Mouse (Mus musculus) MEL (cell line): Measurements from ENCODE around the gene Abcc6. TPM values are rescaled to one million over a fixed set of nuclear protein-coding genes. Genes with fewer than 3 reads are reported as not detected.

Source experiments
- DNase-seq: peaks from one replicate; pipeline ENCODE4 v3.0.0; 2011; ENCODE audit warnings: low read depth, low spot score
- H3K27ac ChIP-seq: 2 replicates; pipeline ENCODE4 v1.5.1; 2012; ENCODE audit warnings: low read depth, mild to moderate bottlenecking, control low read depth, low read length, moderate library complexity; ENCODE audit not compliant: control insufficient read depth
- H3K27me3 ChIP-seq, 2 experiments: fragments of 150-350 bp in 1 of 2; sonication (generic) in 1 of 2; 2 replicates each; pipeline ENCODE4 v1.6.1; 2012; ENCODE audit warnings: low read length in 2 of 2, mild to moderate bottlenecking in 2 of 2, improper control_type of control experiment in 1 of 2, moderate library complexity in 1 of 2; ENCODE audit not compliant: insufficient read depth in 2 of 2, control insufficient read depth in 1 of 2
- H3K36me3 ChIP-seq, 2 experiments: 2 replicates each; pipeline ENCODE4 v1.6.1; 2012 to 2014; ENCODE audit warnings: low read length in 2 of 2, improper control_type of control experiment in 1 of 2, inconsistent platforms in 1 of 2, mild to moderate bottlenecking in 1 of 2; ENCODE audit not compliant: insufficient read depth in 2 of 2, control insufficient read depth in 1 of 2
- H3K4me1 ChIP-seq, 2 experiments: fragments of 150-350 bp in 1 of 2; sonication (generic) in 1 of 2; 2 replicates each; pipeline ENCODE4 v1.6.1; 2012; ENCODE audit warnings: low read length in 2 of 2, improper control_type of control experiment in 1 of 2, mild to moderate bottlenecking in 1 of 2; ENCODE audit not compliant: insufficient read depth in 2 of 2, control insufficient read depth in 1 of 2
- H3K4me3 ChIP-seq, 2 experiments: fragments of 150-350 bp in 1 of 2; sonication (generic) in 1 of 2; 2 replicates each; pipeline ENCODE4 v1.5.1; 2012; ENCODE audit warnings: low read depth in 2 of 2, low read length in 2 of 2, mild to moderate bottlenecking in 2 of 2, moderate library complexity in 2 of 2, control low read depth in 1 of 2, improper control_type of control experiment in 1 of 2; ENCODE audit not compliant: control insufficient read depth in 1 of 2, insufficient read depth in 1 of 2
- H3K79me2 ChIP-seq: 2 replicates; pipeline ENCODE4 v1.6.1; 2012; ENCODE audit warnings: mild to moderate bottlenecking, low read length, moderate library complexity; ENCODE audit not compliant: control insufficient read depth, poor library complexity, insufficient read depth
- H3K9ac ChIP-seq: 2 replicates; pipeline ENCODE4 v1.6.1; 2012; ENCODE audit warnings: low read depth, mild to moderate bottlenecking, control low read depth, low read length, moderate library complexity; ENCODE audit not compliant: control insufficient read depth, poor library complexity, severe bottlenecking
- H3K9me3 ChIP-seq: fragments of 150-350 bp; sonication (generic); replicated peaks from 2 replicates; pipeline ENCODE4 v1.6.1; 2012; ENCODE audit warnings: mild to moderate bottlenecking, low read length, improper control_type of control experiment, moderate library complexity; ENCODE audit not compliant: insufficient read depth
- BHLHE40 ChIP-seq: IDR thresholded peaks from 2 replicates; pipeline ENCODE4 v1.6.1; 2012; ENCODE audit warnings: low read depth, mild to moderate bottlenecking, inconsistent platforms, low read length, improper control_type of control experiment, borderline replicate concordance
- E2F4 ChIP-seq: IDR thresholded peaks from 2 replicates; pipeline ENCODE4 v1.6.1; 2011; ENCODE audit warnings: low read depth, low read length, improper control_type of control experiment, borderline replicate concordance
- ELF1 ChIP-seq: IDR thresholded peaks from 2 replicates; pipeline ENCODE4 v1.6.1; 2014; ENCODE audit warnings: low read depth, mild to moderate bottlenecking, inconsistent platforms, low read length, improper control_type of control experiment, moderate library complexity
- EP300 ChIP-seq, 2 experiments: IDR thresholded peaks; 2 replicates each; pipeline ENCODE4 v1.6.1; 2011; ENCODE audit warnings: improper control_type of control experiment in 2 of 2, low read length in 2 of 2, low read depth in 1 of 2, mild to moderate bottlenecking in 1 of 2
- GATA1 ChIP-seq: IDR thresholded peaks from 2 replicates; pipeline ENCODE4 v1.6.1; 2011; ENCODE audit warnings: low read depth, low read length, improper control_type of control experiment
- MAX ChIP-seq: IDR thresholded peaks from 2 replicates; pipeline ENCODE4 v1.6.1; 2011; ENCODE audit warnings: low read length, improper control_type of control experiment
- MAZ ChIP-seq: IDR thresholded peaks from 2 replicates; pipeline ENCODE4 v1.6.1; 2012; ENCODE audit warnings: low read depth, mild to moderate bottlenecking, inconsistent platforms, low read length, improper control_type of control experiment
- MXI1 ChIP-seq: IDR thresholded peaks from 2 replicates; pipeline ENCODE4 v1.6.1; 2011; ENCODE audit warnings: mild to moderate bottlenecking, low read depth, low read length, improper control_type of control experiment
- MYC ChIP-seq: IDR thresholded peaks from 2 replicates; pipeline ENCODE4 v1.6.1; 2011; ENCODE audit warnings: low read depth, mild to moderate bottlenecking, low read length, improper control_type of control experiment, moderate library complexity
- NELFE ChIP-seq: IDR thresholded peaks from 2 replicates; pipeline ENCODE4 v1.6.1; 2011; ENCODE audit warnings: low read depth, low read length, improper control_type of control experiment
- NRF1 ChIP-seq: IDR thresholded peaks from 2 replicates; pipeline ENCODE4 v1.6.1; 2014; ENCODE audit warnings: low read depth, mild to moderate bottlenecking, inconsistent platforms, low read length, improper control_type of control experiment, moderate library complexity; ENCODE audit not compliant: poor library complexity, insufficient read depth, severe bottlenecking
- POLR2A ChIP-seq, 2 experiments: IDR thresholded peaks; 2 replicates each; pipeline ENCODE4 v1.6.1; 2011 to 2012; ENCODE audit warnings: low read length in 2 of 2, mild to moderate bottlenecking in 2 of 2, control low read depth in 1 of 2, improper control_type of control experiment in 1 of 2, low read depth in 1 of 2, moderate library complexity in 1 of 2; ENCODE audit not compliant: control insufficient read depth in 1 of 2, insufficient read depth in 1 of 2, poor library complexity in 1 of 2
- RAD21 ChIP-seq: IDR thresholded peaks from 2 replicates; pipeline ENCODE4 v1.6.1; 2011; ENCODE audit warnings: mild to moderate bottlenecking, low read depth, low read length, improper control_type of control experiment
- RCOR1 ChIP-seq: IDR thresholded peaks from 2 replicates; pipeline ENCODE4 v1.6.1; 2012; ENCODE audit warnings: low read depth, mild to moderate bottlenecking, inconsistent platforms, low read length, improper control_type of control experiment
- TBP ChIP-seq: IDR thresholded peaks from 2 replicates; pipeline ENCODE4 v1.8.0; 2011; ENCODE audit warnings: low read depth, low read length, improper control_type of control experiment
- TCF12 ChIP-seq: IDR thresholded peaks from 2 replicates; pipeline ENCODE4 v1.6.1; 2014; ENCODE audit warnings: low read depth, mild to moderate bottlenecking, inconsistent platforms, low read length, improper control_type of control experiment, moderate library complexity
- USF2 ChIP-seq, 2 experiments: IDR thresholded peaks; 2 replicates each; pipeline ENCODE4 v1.6.1; 2011 to 2012; ENCODE audit warnings: improper control_type of control experiment in 2 of 2, low read length in 2 of 2, borderline replicate concordance in 1 of 2, inconsistent platforms in 1 of 2, low read depth in 1 of 2, mild to moderate bottlenecking in 1 of 2; ENCODE audit not compliant: insufficient read depth in 1 of 2
- ZC3H11A ChIP-seq: IDR thresholded peaks from 2 replicates; pipeline ENCODE4 v1.6.1; 2012; ENCODE audit warnings: low read depth, mild to moderate bottlenecking, inconsistent platforms, low read length, improper control_type of control experiment
- ZMIZ1 ChIP-seq: IDR thresholded peaks from 2 replicates; pipeline ENCODE4 v1.6.1; 2012; ENCODE audit warnings: low read depth, mild to moderate bottlenecking, inconsistent platforms, low read length, improper control_type of control experiment, moderate library complexity
- polyA plus RNA-seq, 2 experiments: library from polyadenylated mRNA; stranded (reverse) in 1 of 2; unstranded in 1 of 2; fragments of >175 nt in 1 of 2; fragments of >200 nt in 1 of 2; gene quantifications; 2 replicates each; pipeline versions ENCODE4 v1.2.1 to v1.2.4; 2012; ENCODE audit warnings: low replicate concordance in 2 of 2, low read depth in 1 of 2; ENCODE audit not compliant: insufficient read length in 2 of 2, insufficient read depth in 1 of 2, missing spikeins in 1 of 2
- total RNA-seq: library from RNA; depleted of rRNA; stranded (reverse); fragments of 300-350 nt; gene quantifications from 2 replicates; pipeline ENCODE4 v1.2.3, GENCODE M21; 2012

Gene Abcc6
- total and polyA plus RNA-seq, 3 experiments = 0.04 to 0.12 TPM; not detected in 1

DNA sequence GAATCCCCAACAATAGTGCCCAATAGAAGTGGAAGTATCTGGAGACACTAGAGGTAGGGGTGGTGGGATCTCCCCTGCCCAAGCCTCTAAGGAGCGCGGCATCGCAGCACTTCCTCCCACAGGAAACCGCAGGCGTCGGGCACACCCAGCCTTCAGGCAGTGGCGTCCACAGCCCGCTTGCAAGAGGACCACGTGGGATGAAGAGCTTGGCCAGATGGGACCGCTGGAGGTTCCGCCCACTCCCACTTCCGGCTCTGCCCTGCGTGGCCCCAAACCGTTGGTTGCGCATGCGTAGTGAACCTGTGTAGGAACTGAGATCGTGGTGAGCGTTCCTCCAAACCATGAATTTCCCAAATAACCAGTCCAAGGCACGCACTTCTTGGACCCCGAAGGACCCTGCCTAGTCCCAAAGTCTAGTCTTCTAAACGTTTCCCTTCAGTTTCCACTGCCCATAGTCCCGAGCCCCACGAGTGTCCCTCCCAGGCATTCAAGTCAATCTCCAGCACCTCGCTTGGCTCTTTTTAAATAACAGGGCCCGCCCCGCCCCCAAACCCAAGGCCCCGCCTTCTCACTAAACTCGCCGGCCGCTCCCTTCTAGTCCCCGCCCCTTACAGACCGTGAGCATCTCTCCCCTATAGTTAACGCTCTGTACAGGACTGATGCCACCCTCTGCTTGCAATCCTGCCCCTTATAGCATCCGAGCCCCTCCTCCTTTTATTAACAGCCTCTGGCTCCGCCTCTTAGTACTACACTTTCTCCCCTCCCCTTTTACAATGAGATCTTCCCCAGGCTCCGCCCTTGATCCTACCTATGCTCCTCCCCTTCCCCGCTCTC is 107.0 kb downstream of the Abcc6 start (continued):
- TF ChIP-seq E2F4 = peak; percentile 61; the same call in 1 of the 2 replicates
- TF ChIP-seq USF2 (IDR thresholded peaks at IDR 0.05; ENCODE audit: borderline replicate concordance in 1 of 2, insufficient read depth in 1 of 2, low read depth in 1 of 2, low read length in 2 of 2) = no peak
- peak; percentile 98 for TF ChIP-seq NRF1
- TF ChIP-seq MXI1 = peak; percentile 94
- peak; percentile 87 for TF ChIP-seq NELFE
- TF ChIP-seq MAX = peak; percentile 99
- no peak for TF ChIP-seq ZC3H11A
- peak; percentile 96 for TF ChIP-seq ELF1
- TF ChIP-seq ZMIZ1 = peak; percentile 56; the same call in 1 of the 2 replicates
- TF ChIP-seq BHLHE40 = 0 out of 2 replicates have a peak, but pooled peaks have one; percentile 16
- no peak for TF ChIP-seq GATA1
- peak; percentile 73 for TF ChIP-seq TCF12
- TF ChIP-seq RAD21 = no peak
- peak; percentile 97 for TF ChIP-seq MYC
- TF ChIP-seq TBP = peak; percentile 88
- peak; percentile 74 for TF ChIP-seq RCOR1
- peak; percentile 84 to 98; a peak in 3 of 4 replicates for TF ChIP-seq POLR2A (IDR thresholded peaks at IDR 0.05; ENCODE audit: control insufficient read depth in 1 of 2, insufficient read depth in 1 of 2, low read depth in 1 of 2, low read length in 2 of 2, poor library complexity in 1 of 2)

DNA sequence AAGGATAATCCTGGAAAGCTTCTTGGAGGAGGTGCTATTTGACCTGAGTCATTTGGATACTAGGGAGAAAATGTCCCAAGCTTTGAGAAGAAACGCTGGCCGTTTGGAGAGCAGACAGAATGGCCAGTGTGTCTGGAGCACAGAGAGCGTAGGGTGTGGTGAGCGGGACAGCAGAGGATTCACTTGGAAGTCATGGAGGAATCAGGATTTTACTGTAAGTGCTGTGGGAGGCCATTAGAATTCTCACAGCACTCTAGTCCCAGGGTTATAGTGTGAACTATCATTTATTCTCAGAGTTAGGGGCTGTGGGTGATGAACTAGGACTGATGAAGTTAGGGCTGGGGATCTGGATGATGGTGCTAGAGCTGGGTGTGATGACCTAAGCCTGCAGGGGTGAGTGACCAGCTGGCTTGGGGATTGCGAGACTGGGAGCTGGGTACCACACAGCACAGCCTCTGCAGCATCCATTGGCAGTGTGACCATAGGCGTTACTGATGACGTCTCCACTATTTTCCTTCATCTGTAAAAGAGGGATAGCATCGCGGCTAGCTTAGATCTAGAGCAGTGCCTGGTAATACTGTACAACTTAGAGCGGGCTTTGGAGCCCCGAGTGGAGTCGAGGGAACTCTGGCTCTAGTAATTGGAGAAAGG is 108.0 kb downstream of the Abcc6 start:
- peaks cover 3% of the 10 kb centered on the region; the same call in 1 of the 2 replicates for H3K79me2 ChIP-seq
- peaks cover 0 to 13% of the 10 kb centered on the region in 2 experiments; a peak in 2 of 4 replicates for H3K36me3 ChIP-seq
- H3K4me1 ChIP-seq = peaks cover 8 to 19% of the 10 kb centered on the region in 2 experiments
- H3K27me3 ChIP-seq = no peaks in the 10 kb centered on the region
- H3K9me3 ChIP-seq = no peaks in the 10 kb centered on the region
- peak overlapping the region; percentile 7 to 19; a peak in 2 of 4 replicates for H3K4me3 ChIP-seq
- H3K9ac ChIP-seq = peak overlapping the region; percentile 64
- peak overlapping the region; percentile 89 for H3K27ac ChIP-seq
- peak; percentile 58 for DNase-seq
- TF ChIP-seq MAZ (no peak), EP300 (IDR thresholded peaks at IDR 0.05; ENCODE audit: low read depth in 1 of 2, low read length in 2 of 2) (no peak), MXI1 (no peak)
